ENCODE assay signal across 28 mouse cellular contexts in genomic region chr10:60432679-60433078, GRCm38 (mm10). TPM values are rescaled to one million over a fixed set of nuclear protein-coding genes. Genes with fewer than 3 reads are reported as not detected.
"Had no signal": no experiment of that assay in that cellular context is flagged by ENCODE, and none has a peak within 500 bp of the region (broad histone marks: within the 10 kb centered on the region; RNA-seq: fewer than 3 reads in every experiment).

No protein-coding gene starts in this region.

- H3K4me1 ChIP-seq: heart, embryonic 10.5 days; heart, embryonic 12.5 days; intestine, embryonic 15.5 days; limb, embryonic 12.5 days; liver, embryonic 12.5 days had no signal

- H3K27ac ChIP-seq: gastrocnemius, adult 2 months; heart, embryonic 10.5 days; hindbrain, embryonic 10.5 days; hindbrain, embryonic 12.5 days; intestine, embryonic 15.5 days; kidney, embryonic 15.5 days; kidney, postnatal 0 days; limb, embryonic 12.5 days; liver, embryonic 12.5 days; liver, embryonic 14.5 days had no signal

- H3K9ac ChIP-seq: heart, embryonic 12.5 days; hindbrain, embryonic 12.5 days; intestine, embryonic 15.5 days; kidney, embryonic 15.5 days; limb, embryonic 12.5 days; liver, embryonic 12.5 days; liver, embryonic 14.5 days had no signal

- ATAC-seq: hindbrain, embryonic 16.5 days; inflammation-experienced regulatory T-cells, adult 6 months; intestine, embryonic 15.5 days; intestine, postnatal 0 days; liver, embryonic 12.5 days had no signal

- H3K9me3 ChIP-seq: heart, embryonic 10.5 days; heart, embryonic 12.5 days; hindbrain, embryonic 10.5 days; hindbrain, embryonic 12.5 days; intestine, embryonic 15.5 days; kidney, embryonic 15.5 days; limb, embryonic 12.5 days; liver, embryonic 12.5 days had no signal

- H3K4me2 ChIP-seq: heart, embryonic 12.5 days; hindbrain, embryonic 12.5 days; intestine, embryonic 15.5 days; kidney, embryonic 15.5 days; limb, embryonic 12.5 days; liver, embryonic 12.5 days had no signal

- H3K4me3 ChIP-seq: gastrocnemius, adult 2 months; heart, embryonic 10.5 days; heart, embryonic 12.5 days; hindbrain, embryonic 10.5 days; hindbrain, embryonic 12.5 days; intestine, embryonic 15.5 days; kidney, embryonic 15.5 days; limb, embryonic 12.5 days; liver, embryonic 12.5 days had no signal

- H3K36me3 ChIP-seq: heart, embryonic 10.5 days; heart, embryonic 12.5 days; hindbrain, embryonic 10.5 days; hindbrain, embryonic 12.5 days; intestine, embryonic 15.5 days; kidney, embryonic 15.5 days; limb, embryonic 12.5 days; liver, embryonic 12.5 days had no signal

- H3K27me3 ChIP-seq: hindbrain, embryonic 12.5 days; intestine, embryonic 15.5 days had no signal

- DNase-seq: gastrocnemius, adult 2 months; gastrocnemius, postnatal 10 days; gastrocnemius, postnatal 25 days; heart, adult 18-20 months; heart, postnatal 10 days; heart, postnatal 4 days; kidney, adult 18-20 months; kidney, adult 8-10 months; kidney, postnatal 14 days; kidney, postnatal 36 days; layer of hippocampus, adult 9-11 months; layer of hippocampus, postnatal 36 days; left cerebral cortex, postnatal 4 days had no signal

RNA-seq across cellular contexts. Expression of gene Gm17455, which starts 33.2 kb away (rescaled TPM):
- polyA plus RNA-seq: heart, embryonic 14.5 days; liver, adult 2 months; liver, embryonic 12.5 days; liver, embryonic 14.5 days had no signal
